Mouse (Mus musculus): Measurements from ENCODE around the gene Arhgef40. TPM values are rescaled to one million over a fixed set of nuclear protein-coding genes. Genes with fewer than 3 reads are reported as not detected.
"Not testable (repeated sequence)": the region's sequence is repeated elsewhere in the genome, so short reads cannot be mapped to it uniquely, and the experiment has no call there.

The Arhgef40 gene
- polyA plus RNA-seq, 1 experiment = 72.8 TPM

GRCm38 (mm10) chr14:52021568-52022212 is 37.2 kb downstream of the Arhgef40 start:
- no peak for DNase-seq
- TF ChIP-seq POLR2A (IDR thresholded peaks at IDR 0.05; ENCODE audit: borderline replicate concordance, extremely low read depth, low read depth, low read length) = no peak
- no peak for TF ChIP-seq CTCF (IDR thresholded peaks at IDR 0.05; ENCODE audit: insufficient read depth, low read length)
- Histone ChIP-seq H3K4me3 (replicated peaks; ENCODE audit: extremely low read depth, low read depth, low read length) (no peak overlapping the region), H3K4me1 (ENCODE audit: control insufficient read depth, insufficient read depth, low read length) (peaks cover 2% of the 10 kb centered on the region; the same call in 1 of the 2 replicates)
- WGBS = 88% methylated on average over 8 of the region's 8 CpGs

- no peak for DNase-seq
- no peak for TF ChIP-seq POLR2A (IDR thresholded peaks at IDR 0.05; ENCODE audit: borderline replicate concordance, extremely low read depth, low read depth, low read length)
- 59% methylated on average over 3 of the region's 3 CpGs for WGBS
- H3K4me1 ChIP-seq (ENCODE audit: control insufficient read depth, insufficient read depth, low read length) = peaks cover 2% of the 10 kb centered on the region; the same call in 1 of the 2 replicates
- no peak overlapping the region for H3K4me3 ChIP-seq (replicated peaks; ENCODE audit: extremely low read depth, low read depth, low read length)
Observed at GRCm38 (mm10) chr14:52022244-52022708, 37.8 kb downstream of the Arhgef40 start.

GRCm38 (mm10) chr14:52022709-52023459 is 38.4 kb downstream of the Arhgef40 start:
- peaks cover 2% of the 10 kb centered on the region; the same call in 1 of the 2 replicates for H3K4me1 ChIP-seq (ENCODE audit: control insufficient read depth, insufficient read depth, low read length)
- peak; percentile 78 for TF ChIP-seq CTCF (IDR thresholded peaks at IDR 0.05; ENCODE audit: insufficient read depth, low read length)
- peak; percentile 57; the same call in 1 of the 2 replicates for TF ChIP-seq POLR2A (IDR thresholded peaks at IDR 0.05; ENCODE audit: borderline replicate concordance, extremely low read depth, low read depth, low read length)
- 5% methylated on average over 23 of the region's 23 CpGs for WGBS
- peak; percentile 84 for DNase-seq
- H3K4me3 ChIP-seq (replicated peaks; ENCODE audit: extremely low read depth, low read depth, low read length) = peak overlapping the region; percentile 41

GRCm38 (mm10) chr14:52024133-52024532 is 39.6 kb downstream of the Arhgef40 start:
- TF ChIP-seq POLR2A (IDR thresholded peaks at IDR 0.05; ENCODE audit: borderline replicate concordance, extremely low read depth, low read depth, low read length) = no peak
- H3K4me3 ChIP-seq (replicated peaks; ENCODE audit: extremely low read depth, low read depth, low read length) = no peak overlapping the region
- WGBS = 71% methylated on average over 2 of the region's 2 CpGs
- DNase-seq = no peak
- peaks cover 2% of the 10 kb centered on the region; the same call in 1 of the 2 replicates for H3K4me1 ChIP-seq (ENCODE audit: control insufficient read depth, insufficient read depth, low read length)

- peaks cover 2% of the 10 kb centered on the region; the same call in 1 of the 2 replicates for H3K4me1 ChIP-seq (ENCODE audit: control insufficient read depth, insufficient read depth, low read length)
- no peak overlapping the region for H3K4me3 ChIP-seq (replicated peaks; ENCODE audit: extremely low read depth, low read depth, low read length)
- DNase-seq = no peak
- TF ChIP-seq CTCF (IDR thresholded peaks at IDR 0.05; ENCODE audit: insufficient read depth, low read length) = no peak
- 77% methylated on average over 4 of the region's 4 CpGs for WGBS
Observed at GRCm38 (mm10) chr14:52026342-52026741, 41.8 kb downstream of the Arhgef40 start.

- TF ChIP-seq POLR2A (IDR thresholded peaks at IDR 0.05; ENCODE audit: borderline replicate concordance, extremely low read depth, low read depth, low read length) (no peak), CTCF (IDR thresholded peaks at IDR 0.05; ENCODE audit: insufficient read depth, low read length) (no peak)
- 57% methylated on average over 6 of the region's 6 CpGs for WGBS
- Histone ChIP-seq H3K4me3 (replicated peaks; ENCODE audit: extremely low read depth, low read depth, low read length) (no peak overlapping the region), H3K4me1 (ENCODE audit: control insufficient read depth, insufficient read depth, low read length) (no peaks in the 10 kb centered on the region)
- no peak for DNase-seq
Observed at GRCm38 (mm10) chr14:52035926-52036325, 51.4 kb downstream of the Arhgef40 start.

- DNase-seq = no peak
- H3K4me3 ChIP-seq (replicated peaks; ENCODE audit: extremely low read depth, low read depth, low read length) = no peak overlapping the region
- no peaks in the 10 kb centered on the region; the same call in 1 of the 2 replicates for H3K4me1 ChIP-seq (ENCODE audit: control insufficient read depth, insufficient read depth, low read length)
- TF ChIP-seq CTCF (IDR thresholded peaks at IDR 0.05; ENCODE audit: insufficient read depth, low read length) (no peak), POLR2A (IDR thresholded peaks at IDR 0.05; ENCODE audit: borderline replicate concordance, extremely low read depth, low read depth, low read length) (no peak)
- WGBS = 84% methylated on average over 5 of the region's 5 CpGs
Observed at GRCm38 (mm10) chr14:52039332-52039731, 54.8 kb downstream of the Arhgef40 start.

- 49% methylated on average over 3 of the region's 3 CpGs for WGBS
- not testable (repeated sequence) for H3K4me3 ChIP-seq (replicated peaks; ENCODE audit: extremely low read depth, low read depth, low read length); DNase-seq; H3K4me1 ChIP-seq (ENCODE audit: control insufficient read depth, insufficient read depth, low read length)
Observed at GRCm38 (mm10) chr14:52042359-52042758, 57.8 kb downstream of the Arhgef40 start, which contains the start of gene Olfr221. Gene Olfr221, minus strand, starts transcription at chr14:52042459.

- peaks cover 3% of the 10 kb centered on the region for H3K4me1 ChIP-seq (ENCODE audit: control insufficient read depth, insufficient read depth, low read length)
- DNase-seq = no peak
- WGBS = 39% methylated on average over 6 of the region's 6 CpGs
- TF ChIP-seq POLR2A (IDR thresholded peaks at IDR 0.05; ENCODE audit: borderline replicate concordance, extremely low read depth, low read depth, low read length) (no peak), CTCF (IDR thresholded peaks at IDR 0.05; ENCODE audit: insufficient read depth, low read length) (no peak)
- no peak overlapping the region for H3K4me3 ChIP-seq (replicated peaks; ENCODE audit: extremely low read depth, low read depth, low read length)
Observed at GRCm38 (mm10) chr14:52043446-52043845, 58.9 kb downstream of the Arhgef40 start.
